Mouse (Mus musculus) hindbrain, embryonic 15.5 days (tissue): ENCODE measurements at regions not wholly inside any gene's neighbourhood (a gene's known extent, or its start where the extent isn't known, plus 50 kb on each side); places are given as distances from the start of the nearest gene placed in this dataset.

Source experiments
- ATAC-seq: fragments of 200-750 bp; cut with Nextera tagmentation; 2 replicates; pipeline ENCODE4 v1.8.0; 2017; ENCODE audit warnings: low read depth, moderate number of reproducible peaks, moderate TSS enrichment; ENCODE audit not compliant: low FRiP score
- H3K27ac ChIP-seq: fragments of 300-500 bp; sonication (generic); replicated peaks from 2 replicates; pipeline ENCODE4 v1.5.1; 2015; ENCODE audit warnings: mild to moderate bottlenecking, inconsistent platforms
- H3K27me3 ChIP-seq: fragments of 300-500 bp; sonication (generic); 2 replicates; pipeline ENCODE4 v1.6.1; 2015; ENCODE audit warnings: control low read depth, inconsistent platforms
- H3K36me3 ChIP-seq: fragments of 300-500 bp; sonication (generic); 2 replicates; pipeline ENCODE4 v1.6.1; 2015; ENCODE audit warnings: control low read depth, inconsistent platforms
- H3K4me1 ChIP-seq: fragments of 300-500 bp; sonication (generic); replicated peaks from 2 replicates; pipeline ENCODE4 v1.6.1; 2015; ENCODE audit warnings: control low read depth, inconsistent platforms
- H3K4me2 ChIP-seq: fragments of 300-500 bp; sonication (generic); 2 replicates; pipeline ENCODE4 v1.6.1; 2015; ENCODE audit warnings: moderate library complexity, mild to moderate bottlenecking, inconsistent platforms
- H3K4me3 ChIP-seq: fragments of 300-500 bp; sonication (generic); 2 replicates; pipeline ENCODE4 v1.5.1; 2015; ENCODE audit warnings: mild to moderate bottlenecking, inconsistent platforms
- H3K9ac ChIP-seq: fragments of 300-500 bp; sonication (generic); 2 replicates; pipeline ENCODE4 v1.6.1; 2015; ENCODE audit warnings: inconsistent platforms
- H3K9me3 ChIP-seq: fragments of 300-500 bp; sonication (generic); 2 replicates; pipeline ENCODE4 v1.6.1; 2016; ENCODE audit warnings: control low read depth, inconsistent platforms
- WGBS: fragments of 180-500 bp; shearing (Covaris S2); methylation state at CpG from one replicate; pipeline ENCODE4 v1.1.7; 2015; 5-methylcytosine and 5-hydroxymethylcytosine counted together

GRCm38 (mm10) chr12:20232746-20233453 lies 278.6 kb downstream of the Gm21863 start:
- peak; percentile 65; the same call in 1 of the 2 replicates for ATAC-seq
- Histone ChIP-seq H3K36me3 (peaks cover 12% of the 10 kb centered on the region), H3K4me3 (no peak overlapping the region), H3K27ac (no peak overlapping the region), H3K9ac (no peak overlapping the region), H3K4me1 (no peaks in the 10 kb centered on the region), H3K27me3 (no peaks in the 10 kb centered on the region), H3K9me3 (peaks cover 62% of the 10 kb centered on the region), H3K4me2 (no peak overlapping the region)
- WGBS = 66% methylated on average over 32 of the region's 32 CpGs

- H3K4me3 ChIP-seq = no peak overlapping the region
- peaks cover 12% of the 10 kb centered on the region for H3K36me3 ChIP-seq
- H3K9ac ChIP-seq = no peak overlapping the region
- no peak overlapping the region for H3K4me2 ChIP-seq
- peaks cover 57% of the 10 kb centered on the region for H3K9me3 ChIP-seq
- H3K27ac ChIP-seq = no peak overlapping the region
- no peaks in the 10 kb centered on the region for H3K4me1 ChIP-seq
- H3K27me3 ChIP-seq = no peaks in the 10 kb centered on the region
- peak; percentile 66; the same call in 1 of the 2 replicates for ATAC-seq
- WGBS = 68% methylated on average over 17 of the region's 17 CpGs
Measured at GRCm38 (mm10) chr12:20233454-20233831, 279.1 kb downstream of the Gm21863 start.

GRCm38 (mm10) chr12:20233871-20234307 lies 279.6 kb downstream of the Gm21863 start:
- no peaks in the 10 kb centered on the region for H3K4me1 ChIP-seq
- peaks cover 12% of the 10 kb centered on the region for H3K36me3 ChIP-seq
- H3K9me3 ChIP-seq = peaks cover 52% of the 10 kb centered on the region
- H3K27ac ChIP-seq = no peak overlapping the region
- ATAC-seq = peak; percentile 58; the same call in 1 of the 2 replicates
- no peak overlapping the region for H3K4me2 ChIP-seq
- H3K9ac ChIP-seq = no peak overlapping the region
- H3K27me3 ChIP-seq = no peaks in the 10 kb centered on the region
- H3K4me3 ChIP-seq = no peak overlapping the region
- WGBS = 74% methylated on average over 25 of the region's 25 CpGs
